Mouse (Mus musculus): ENCODE results near the gene Swsap1.

The Swsap1 gene

DNA sequence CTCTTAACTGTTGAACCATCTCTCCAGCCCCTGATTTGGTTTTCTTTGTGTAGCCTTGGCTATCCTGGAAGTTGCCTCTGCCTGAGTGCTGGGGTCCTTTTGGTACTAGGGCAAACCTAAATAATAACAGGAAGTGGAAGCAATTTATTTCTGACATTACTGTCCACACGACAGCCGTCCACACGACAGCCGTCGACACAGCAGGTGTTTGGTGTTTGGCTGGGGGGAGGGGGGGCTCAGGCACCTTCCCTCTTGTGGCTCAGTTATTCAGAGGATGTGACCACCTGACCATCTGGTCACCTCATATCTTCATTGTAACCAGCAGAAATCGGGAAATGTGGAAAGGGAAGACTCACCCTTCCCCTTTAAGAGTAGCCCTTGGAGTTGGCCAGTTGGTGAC, 13.3 kb downstream of the Swsap1 start:
- DNase-seq (ENCODE audit: low spot score): no peak

DNA sequence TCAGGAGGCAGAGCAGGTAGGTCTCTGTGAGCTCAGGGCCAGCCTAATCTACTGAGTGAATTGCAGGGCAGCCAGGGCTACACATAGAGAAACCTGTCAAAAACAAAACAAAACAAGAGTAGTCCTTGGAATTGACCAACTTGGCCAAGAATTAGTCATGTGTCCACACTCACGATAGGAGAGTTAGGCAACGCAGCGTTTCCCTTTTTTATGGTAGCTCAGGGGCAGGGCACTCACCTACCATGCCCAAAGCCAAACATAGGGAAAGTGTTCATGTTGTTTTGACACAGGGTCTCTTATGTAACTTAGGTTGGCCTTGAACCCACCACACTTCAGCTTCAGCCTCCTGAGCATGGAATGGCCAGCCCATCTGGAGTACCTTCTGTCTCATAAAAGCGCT, 13.7 kb downstream of the Swsap1 start:
- no peak for DNase-seq (ENCODE audit: low spot score)

DNA sequence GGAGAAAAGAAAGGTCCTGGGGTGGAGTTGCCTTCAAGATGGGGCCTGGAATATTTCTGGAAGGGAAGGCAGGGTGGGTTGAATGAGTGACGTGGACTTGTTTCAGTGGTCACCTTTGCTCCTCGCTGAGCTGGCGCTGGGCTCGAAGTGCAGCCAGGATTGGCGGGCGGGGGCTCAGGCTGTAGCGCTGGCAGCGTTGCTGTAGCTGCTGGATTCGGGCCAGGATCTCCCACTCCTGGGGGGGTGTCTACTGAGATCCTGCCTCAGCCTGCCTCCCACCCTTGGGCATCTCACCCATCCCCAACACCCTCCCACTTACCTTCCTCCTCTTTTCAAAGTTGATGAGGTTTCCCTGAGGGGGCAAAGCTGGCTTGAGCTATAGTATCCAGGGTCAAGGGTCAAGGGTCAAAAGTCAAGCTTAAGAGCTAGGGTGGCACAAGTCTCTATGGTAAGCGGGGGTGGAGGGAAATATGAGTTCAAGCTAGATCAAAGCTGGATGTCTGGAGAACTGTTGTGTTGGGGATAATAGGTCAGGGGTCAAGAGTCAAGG, 21.1 kb downstream of the Swsap1 start:
- peak; percentile 18 for DNase-seq (ENCODE audit: low spot score)

DNA sequence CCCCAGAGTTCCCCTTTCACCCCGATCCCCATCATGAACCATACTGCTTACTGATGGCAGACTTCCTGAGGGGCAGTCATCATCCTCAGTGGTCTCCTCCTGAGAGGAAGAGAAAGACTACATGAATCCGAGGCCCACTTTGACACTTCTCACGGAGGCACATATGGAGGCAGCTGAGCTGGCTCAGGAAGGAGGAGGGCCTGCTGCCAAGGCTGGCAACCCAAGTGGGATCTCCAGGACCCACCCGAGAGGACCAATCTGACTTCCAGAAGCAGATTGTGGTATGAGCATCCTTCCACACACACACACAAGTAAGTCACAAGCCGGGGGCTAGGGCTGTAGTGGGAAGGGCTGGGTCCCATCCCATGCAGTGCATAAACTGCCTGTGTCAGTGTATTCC, 21.8 kb downstream of the Swsap1 start:
- DNase-seq (ENCODE audit: low spot score): no peak

DNA sequence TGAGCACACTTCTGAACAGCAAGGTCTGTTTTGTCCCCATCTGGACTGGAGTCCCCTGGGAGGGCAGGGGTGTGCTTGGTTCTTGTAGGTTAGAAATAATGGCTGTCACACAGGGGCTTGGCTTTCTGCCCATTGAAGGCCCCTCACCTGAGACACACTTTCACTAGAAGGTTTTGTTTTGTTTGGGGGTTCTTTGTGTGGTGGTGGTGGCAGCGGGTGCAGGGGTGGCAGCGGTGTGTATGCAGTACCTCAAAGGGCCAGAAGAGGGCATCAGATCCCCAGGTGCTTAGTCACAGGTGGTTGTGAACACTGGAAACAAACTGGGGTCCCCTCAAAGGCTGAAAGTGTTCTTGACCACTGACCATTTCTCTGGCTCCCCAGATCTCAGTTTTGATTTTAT, 22.4 kb downstream of the Swsap1 start:
- no peak for DNase-seq (ENCODE audit: low spot score)

DNA sequence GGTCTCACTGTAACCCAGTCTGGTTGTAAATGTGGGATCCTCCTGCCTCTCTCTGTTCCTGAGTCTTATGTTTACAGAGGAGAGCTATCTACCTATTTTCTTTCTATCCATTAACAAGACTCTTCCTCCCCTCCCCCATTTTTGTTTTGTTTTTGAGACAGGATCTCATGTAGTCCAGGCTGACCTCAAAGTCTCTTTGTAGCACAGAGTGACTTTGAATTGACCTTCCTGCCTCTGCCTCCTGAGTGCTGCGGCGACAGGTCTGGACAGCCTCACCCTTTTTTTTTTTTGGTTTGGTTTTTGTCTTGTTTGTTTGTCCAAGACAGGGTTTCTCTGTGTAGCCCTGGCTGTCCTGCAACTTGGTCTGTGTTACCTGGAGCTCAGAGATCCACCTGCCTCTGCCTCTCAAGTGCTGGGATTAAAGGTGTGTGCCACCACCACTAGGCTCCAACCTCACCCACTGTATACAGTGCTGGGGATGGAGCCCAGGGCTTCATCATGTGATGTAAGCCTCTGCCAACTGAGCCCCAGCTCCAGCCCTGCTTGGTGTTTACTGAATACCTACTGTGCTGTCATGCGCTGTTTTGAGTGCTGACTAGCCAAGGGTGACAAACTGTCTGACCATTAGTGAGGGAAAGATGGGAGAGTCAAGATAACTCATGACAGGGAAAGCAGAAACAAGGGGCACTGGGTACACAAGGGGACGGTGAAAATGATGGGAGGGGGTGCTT, 23.0 kb downstream of the Swsap1 start:
- no peak for DNase-seq (ENCODE audit: low spot score)

DNA sequence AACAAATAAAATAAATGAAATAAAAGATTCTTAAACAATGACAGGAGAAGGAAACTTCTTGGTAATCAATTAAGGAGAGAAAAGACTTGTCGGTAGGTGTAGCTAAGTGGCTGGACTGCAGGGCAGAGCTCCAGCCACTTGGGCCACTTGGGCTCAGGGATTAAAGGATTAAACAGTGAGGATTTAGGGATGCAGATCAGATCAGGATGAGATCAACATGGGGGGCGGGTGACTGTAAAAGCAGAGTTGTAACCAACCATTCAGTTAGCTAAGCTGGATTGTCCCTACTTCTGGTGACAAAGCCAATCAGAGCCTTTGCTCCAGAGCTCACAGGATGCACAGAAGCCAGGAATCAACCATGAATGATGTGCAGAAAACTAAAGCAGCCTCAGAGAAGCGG, 28.4 kb downstream of the Swsap1 start:
- no peak for DNase-seq (ENCODE audit: low spot score)

DNA sequence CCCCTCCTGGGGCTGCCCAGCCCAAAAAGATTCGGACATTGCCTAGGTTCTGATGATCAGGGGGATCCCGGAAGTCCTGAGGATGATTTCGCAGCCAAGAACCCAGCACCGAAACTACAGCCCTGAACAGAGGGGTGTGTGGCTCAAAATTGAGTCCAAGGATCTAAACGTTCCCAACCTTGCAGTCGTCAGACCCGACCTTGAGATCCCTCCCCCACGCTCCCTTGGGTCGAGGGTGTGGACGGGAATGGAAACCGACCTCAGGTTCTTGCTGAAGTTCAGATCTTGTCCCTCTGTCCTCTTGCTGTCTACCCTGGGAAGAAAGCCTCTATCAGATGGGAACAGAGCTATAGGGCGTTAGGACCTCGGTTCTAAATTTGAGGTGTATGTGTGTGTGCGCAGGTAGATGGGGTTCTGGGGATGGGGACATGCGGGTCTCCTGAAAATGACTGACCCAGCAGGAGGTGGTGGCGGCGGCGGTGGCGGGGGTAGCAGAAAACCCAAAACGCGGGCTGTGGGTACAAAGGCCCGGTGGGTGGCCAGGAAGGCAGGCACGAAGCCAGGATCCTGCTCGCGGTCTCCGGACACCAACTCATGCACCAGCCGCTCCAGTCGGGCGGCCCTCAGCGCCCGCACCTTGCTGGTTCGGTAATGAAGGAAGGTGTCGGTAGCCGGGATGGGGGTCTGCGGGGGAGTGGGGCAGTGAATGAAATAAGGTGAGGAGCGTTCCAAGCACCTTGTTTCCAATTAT, 32.2 kb downstream of the Swsap1 start:
- no peak for DNase-seq (ENCODE audit: low spot score)

DNA sequence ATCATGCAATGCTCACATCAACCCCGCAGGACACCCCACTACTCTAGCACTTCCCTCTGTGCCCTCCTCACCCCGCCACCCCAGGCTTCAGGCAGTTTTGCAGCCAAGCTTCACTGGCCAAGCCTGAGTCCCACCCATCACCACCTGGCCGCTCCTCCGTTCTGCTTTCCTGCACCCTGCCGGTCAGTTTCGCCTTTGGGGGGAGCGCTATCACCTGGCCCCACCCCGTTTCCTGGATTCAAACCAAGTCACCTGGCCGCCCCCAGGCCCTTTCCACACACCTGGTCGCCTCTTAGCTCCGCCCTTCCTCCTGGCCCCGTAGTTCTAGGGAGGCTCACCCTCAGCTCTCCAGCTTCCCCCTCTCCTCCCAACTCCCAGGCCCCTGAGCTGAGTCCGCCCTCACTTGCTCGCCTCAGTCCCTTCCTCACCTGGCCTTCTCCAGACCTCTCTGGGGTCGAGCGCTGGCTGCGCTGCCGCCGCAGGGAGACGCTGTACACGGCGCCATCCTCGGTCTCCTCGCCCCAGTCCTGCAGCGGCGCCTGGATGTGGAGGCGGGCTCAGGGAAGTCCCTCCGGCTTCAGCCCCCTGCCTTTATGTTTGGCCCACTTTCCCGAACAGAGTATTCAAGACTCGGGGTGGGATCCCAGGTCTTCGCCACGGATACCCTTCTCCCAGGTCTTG, 33.0 kb downstream of the Swsap1 start:
- DNase-seq (ENCODE audit: low spot score): peak; percentile 47

DNA sequence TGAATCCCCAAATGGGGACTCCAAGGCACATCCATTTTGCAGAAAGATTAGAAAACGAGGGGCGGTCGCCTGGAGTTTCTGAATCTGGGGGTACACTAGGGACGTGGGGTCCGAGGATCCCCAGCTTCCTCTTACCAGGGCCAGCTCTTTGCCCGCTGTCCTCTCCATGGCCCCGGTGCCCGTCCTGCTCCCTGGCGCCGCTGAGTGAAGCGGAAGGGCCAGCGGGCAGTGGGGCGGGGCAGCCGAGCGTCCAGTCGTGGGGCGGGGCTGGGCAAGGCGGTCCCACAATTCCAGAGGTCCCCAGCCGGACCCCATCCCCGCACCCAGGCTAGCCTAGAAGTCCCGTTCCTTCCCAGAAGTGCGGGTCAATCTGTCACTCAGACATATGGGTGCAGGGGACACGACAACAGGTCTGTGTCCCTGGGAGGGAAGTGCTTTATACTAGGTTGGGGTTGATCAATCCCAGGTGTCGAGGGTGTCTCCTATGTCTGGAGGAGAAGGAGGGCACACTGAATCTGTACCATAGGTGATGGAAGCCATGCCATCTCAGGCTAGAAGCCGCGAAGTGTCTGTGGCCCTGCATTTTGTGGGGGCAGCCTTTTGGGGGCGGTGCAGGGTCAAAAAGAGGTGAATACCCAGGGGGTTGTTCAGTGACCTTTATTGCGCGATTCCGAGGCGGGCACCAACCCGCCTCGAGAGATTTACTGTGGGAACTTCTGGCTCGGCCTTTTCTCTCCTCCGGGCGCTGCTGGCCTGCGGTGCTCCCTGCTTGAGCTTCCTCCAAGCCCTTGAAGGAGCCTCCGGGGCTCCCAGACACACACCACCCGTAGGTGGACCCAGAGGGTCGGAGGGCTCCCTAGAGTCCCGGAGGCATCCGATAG, 33.9 kb downstream of the Swsap1 start, which contains the start of gene Rgl3:
Rgl3 (minus strand) TSS at position 217 of the 881 bp plus-strand sequence.
- peak; percentile 61 for DNase-seq (ENCODE audit: low spot score)

DNA sequence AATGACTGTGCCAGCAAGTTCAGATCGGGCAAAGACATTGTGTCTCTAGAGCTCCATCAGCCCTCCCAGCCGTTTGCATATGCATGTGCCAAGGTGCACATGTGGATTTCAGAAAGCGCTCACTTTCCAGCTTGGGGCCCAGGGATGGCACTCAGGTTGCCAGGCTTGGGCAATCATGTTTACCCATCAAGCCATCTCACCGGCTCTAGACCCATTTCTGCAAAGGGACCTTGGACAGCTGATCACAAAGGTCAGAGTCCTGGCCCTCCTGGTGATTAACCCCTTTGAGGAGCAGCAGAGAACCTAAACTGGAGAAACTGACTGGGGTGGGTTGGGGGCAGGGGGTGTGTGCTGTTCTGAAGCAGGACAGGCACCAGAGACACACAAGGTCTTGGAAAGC, 36.7 kb downstream of the Swsap1 start:
- no peak for DNase-seq (ENCODE audit: low spot score)

DNA sequence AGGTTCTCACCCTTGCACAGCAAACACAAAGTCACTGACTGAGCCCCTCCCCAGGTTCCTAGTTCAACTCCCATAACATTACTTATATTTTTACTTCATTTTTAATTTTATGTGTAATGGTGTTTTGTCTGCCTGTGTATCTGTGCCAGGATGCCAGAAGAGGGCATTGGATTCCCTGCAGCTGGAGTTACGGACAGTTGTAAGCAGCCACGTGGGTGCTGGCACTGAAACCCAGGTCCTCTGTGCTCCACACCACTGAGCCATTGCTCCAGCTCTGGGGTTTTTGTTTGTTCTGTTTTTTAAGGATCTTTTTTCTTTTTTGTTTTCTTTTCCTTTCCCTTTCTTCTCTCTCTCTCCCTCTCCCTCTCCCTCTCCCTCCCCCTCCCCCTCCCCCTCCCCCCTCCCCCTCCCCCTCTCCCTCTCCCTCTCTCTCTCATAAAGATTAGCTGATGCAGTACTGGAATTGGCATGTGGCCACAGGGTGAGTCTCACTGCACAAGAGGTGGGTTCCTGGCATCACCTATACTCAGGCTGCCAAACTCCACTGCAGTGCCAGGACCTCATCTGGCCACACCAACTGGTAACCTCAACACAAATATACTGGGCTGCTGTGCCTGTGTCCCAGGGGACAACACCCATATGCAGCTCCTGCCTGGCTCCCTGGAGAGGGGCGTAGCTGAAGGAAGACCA, 40.8 kb downstream of the Swsap1 start:
- no peak for DNase-seq (ENCODE audit: low spot score)

DNA sequence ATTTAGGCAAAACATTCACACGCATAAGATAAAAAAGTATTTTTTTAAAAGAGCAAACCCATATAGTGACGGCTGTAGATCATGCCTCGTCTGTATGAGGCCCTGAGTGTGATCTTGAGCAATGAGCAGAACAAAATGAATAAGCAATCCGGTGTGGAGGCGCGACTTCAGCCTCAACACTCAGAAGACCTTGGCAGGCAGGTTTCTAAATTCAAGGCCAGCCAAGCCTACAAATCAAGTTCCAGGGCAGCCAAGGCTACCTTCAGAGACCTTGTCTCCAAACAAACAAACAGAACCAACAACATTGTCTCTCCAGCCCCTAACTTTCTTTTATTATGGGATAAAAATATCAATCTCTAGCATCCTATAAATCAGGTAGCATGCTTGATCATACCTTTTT, 44.7 kb downstream of the Swsap1 start:
- no peak for DNase-seq (ENCODE audit: low spot score)

DNA sequence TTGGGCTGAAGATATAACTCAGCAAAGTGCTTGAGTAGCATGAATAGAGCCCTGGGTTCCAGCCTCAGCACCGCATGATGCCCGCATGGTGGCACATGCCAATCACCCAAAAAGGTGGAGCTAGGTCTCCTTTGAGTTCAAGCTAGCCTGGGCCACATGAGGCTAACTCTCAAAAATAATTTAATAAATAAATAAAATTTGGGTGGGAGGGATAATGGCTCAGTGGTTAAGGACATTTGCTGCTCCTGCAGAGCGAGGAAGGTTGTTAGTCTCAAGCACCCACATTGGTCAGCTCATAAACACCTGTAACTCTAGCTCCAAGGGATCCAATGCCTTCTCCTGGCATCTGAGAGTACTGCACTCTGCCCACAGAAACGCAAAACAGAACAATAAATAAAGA, 46.1 kb downstream of the Swsap1 start:
- no peak for DNase-seq (ENCODE audit: low spot score)

DNA sequence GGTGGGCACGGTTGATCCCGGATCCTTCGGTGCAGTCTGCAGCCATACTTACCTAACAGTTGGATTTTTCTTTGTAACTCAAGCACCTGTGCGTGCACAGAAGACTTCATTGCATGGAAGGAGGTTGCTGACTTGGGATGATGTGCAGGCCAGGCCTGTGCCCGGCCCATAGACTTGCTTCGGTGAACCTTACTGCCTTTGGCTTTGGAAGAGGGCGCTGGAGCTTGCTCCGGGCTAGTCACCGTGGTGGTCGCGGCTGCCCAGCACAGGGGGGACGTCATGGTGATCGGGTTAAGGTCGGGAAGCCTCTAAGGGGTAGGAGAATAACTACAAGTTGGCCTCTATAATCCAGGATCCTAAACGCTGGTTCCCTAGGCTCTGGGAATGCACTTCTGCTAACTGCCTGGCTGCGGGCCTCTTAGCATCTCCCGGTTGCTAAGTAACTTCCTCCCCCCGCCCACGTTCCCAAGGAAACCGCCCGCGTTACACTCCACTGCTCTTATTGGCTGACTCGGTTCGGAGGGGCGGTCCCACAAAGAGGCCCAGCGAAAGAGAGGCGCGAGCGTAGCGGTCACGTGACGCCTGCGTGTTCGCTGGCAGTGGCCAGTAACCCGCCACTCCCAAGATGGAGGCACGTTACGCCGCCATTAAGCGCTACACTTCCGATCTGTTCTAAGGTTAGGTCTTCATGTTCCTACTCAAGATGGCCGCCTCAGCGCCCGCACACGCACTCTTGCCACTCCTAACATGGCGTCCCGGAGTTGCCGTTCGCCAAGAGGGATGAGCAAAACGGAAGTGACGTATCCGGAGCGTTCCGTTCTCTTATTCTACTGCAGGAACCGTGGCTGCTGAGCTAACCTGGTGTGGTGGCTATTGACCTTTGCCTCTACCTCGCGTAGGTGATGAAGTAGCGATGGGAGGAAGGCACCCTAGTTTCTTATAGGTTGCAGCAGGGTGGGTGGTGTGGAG, 46.9 kb downstream of the Swsap1 start, which contains the start of the genes Ccdc151 and Prkcsh:
Ccdc151 (minus strand) TSS at position 441 of the 969 bp plus-strand sequence.
Prkcsh (plus strand) TSS at position 613 of the 969 bp plus-strand sequence.
- peak; percentile 100 for DNase-seq (ENCODE audit: low spot score)

DNA sequence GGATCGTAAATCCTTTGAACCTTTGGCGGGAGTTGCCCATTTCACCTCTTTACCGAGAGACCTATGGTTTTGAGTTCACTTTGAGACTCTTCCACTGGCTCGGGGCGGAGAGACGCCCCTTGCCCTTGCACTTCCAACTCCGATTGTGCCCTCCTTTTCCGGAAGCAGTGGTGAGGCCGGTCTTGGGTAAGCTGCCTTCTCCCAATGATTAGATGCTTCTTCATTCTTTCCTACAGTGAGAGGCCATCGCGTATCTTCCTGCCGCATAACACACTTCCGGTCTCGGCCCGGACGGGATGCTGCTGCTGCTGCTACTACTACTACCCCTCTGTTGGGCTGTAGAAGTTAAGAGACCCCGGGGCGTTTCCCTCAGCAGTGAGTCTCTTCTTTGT, 47.6 kb downstream of the Swsap1 start:
- peak; percentile 64 for DNase-seq (ENCODE audit: low spot score)

DNA sequence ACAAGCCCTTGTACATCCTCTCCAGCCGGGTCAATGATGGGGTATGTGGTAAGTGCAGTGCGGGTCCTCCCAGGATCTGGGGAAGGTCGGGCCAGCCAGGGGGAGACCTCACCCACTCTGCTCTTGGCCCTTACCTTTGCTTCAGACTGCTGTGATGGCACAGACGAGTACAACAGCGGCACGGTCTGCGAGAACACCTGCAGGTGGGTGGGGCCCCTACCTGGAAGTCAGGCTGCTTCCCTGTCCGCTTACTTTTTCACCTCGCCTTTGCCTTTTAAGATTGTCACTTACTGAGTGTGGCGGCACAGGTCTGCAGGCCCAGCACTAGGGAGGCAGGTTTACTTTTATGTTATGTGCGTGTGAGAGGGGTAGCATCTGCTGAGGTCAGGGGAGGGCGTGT, 49.0 kb downstream of the Swsap1 start:
- no peak for DNase-seq (ENCODE audit: low spot score)
